Mouse (Mus musculus): ENCODE measurements around the gene Amy2a4. TPM values are rescaled to one million over a fixed set of nuclear protein-coding genes. Genes with fewer than 3 reads are reported as not detected.
"Not testable (repeated sequence)": the region's sequence is repeated elsewhere in the genome, so short reads cannot be mapped to it uniquely, and the experiment has no call there.

Amy2a4 gene
- total RNA-seq (2021), result not detected
- long read RNA-seq, experiment 1, result 0 reads
- long read RNA-seq, experiment 2, result 0 reads

DNA sequence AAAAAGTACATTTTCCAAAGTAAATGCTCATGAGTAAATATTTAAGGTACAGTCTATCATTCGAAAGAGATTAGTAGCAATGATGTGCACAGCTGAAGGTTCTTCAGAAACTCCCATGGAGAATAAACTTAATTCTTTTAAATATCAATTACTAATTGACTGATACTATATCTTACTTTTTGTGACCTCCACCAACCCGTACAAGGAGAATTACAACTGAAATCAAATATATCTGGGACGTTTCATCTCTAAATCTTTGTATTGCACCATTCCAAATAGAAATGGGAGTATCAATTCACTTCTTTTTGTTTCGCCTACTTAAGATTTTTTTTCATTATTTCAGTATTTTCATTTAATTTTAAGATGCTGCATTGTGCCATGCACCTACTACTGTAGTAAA is at the start of gene Amy2a4:
TSS of gene Amy2a4 (minus strand) at position 101 of the 400 bp plus-strand sequence.
- not testable (repeated sequence) for DNase-seq

DNA sequence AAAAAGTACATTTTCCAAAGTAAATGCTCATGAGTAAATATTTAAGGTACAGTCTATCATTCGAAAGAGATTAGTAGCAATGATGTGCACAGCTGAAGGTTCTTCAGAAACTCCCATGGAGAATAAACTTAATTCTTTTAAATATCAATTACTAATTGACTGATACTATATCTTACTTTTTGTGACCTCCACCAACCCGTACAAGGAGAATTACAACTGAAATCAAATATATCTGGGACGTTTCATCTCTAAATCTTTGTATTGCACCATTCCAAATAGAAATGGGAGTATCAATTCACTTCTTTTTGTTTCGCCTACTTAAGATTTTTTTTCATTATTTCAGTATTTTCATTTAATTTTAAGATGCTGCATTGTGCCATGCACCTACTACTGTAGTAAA is 32.7 kb upstream of the Amy2a4 start, which contains the start of gene Amy2a3:
TSS of gene Amy2a3 (minus strand) at position 101 of the 400 bp plus-strand sequence.
- not testable (repeated sequence) for DNase-seq

- not testable (repeated sequence) for DNase-seq
These were observed 21.7 kb upstream of the Amy2a4 start for GRCm38 (mm10) chr3:113312937-113313336.

DNA sequence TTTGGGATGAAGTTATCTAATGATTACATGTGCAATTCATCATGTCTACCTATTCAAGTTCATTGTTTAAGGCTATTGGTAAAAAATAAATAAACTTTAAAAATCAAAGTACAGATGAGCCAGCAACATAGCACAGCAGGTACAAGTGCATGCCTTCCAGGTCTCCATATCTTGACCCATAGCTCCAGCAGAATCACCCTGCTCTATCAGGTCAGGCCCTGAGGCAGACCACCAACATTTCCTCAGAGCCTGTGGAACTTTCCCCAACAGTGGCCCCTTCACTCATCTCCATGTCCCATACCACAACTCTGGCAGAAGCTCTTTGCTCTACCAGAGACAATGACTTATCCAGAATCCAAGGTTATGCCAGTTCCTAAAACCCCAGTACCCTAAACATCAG is 11.0 kb downstream of the Amy2a4 start:
- not testable (repeated sequence) for DNase-seq

DNA sequence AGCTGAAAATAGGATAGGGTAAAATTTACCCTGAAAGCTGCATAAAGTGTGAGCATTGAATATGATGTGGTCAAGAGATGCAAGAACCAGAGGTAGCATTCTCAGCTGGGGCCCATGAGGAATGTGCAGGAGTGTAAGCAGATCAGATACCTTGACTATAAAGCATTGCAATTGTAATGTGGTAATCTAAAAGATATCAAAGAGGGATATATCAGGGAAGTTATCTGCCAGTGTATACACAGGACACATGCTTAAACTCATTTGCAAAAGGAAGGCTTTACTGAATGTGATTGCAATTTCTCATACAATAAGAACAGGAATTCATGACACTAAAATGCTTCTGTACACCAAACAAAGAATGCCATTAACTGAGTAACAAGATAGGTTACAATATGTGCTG is 11.7 kb downstream of the Amy2a4 start:
- not testable (repeated sequence) for DNase-seq

DNA sequence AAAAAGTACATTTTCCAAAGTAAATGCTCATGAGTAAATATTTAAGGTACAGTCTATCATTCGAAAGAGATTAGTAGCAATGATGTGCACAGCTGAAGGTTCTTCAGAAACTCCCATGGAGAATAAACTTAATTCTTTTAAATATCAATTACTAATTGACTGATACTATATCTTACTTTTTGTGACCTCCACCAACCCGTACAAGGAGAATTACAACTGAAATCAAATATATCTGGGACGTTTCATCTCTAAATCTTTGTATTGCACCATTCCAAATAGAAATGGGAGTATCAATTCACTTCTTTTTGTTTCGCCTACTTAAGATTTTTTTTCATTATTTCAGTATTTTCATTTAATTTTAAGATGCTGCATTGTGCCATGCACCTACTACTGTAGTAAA is 32.5 kb downstream of the Amy2a4 start, which contains the start of gene Amy2a5:
TSS of gene Amy2a5 (minus strand) at position 101 of the 400 bp plus-strand sequence.
- not testable (repeated sequence) for DNase-seq

Other genes with a start within 250 kb of the Amy2a4 start
- not detected for gene Amy2a5, start 32.6 kb downstream of the Amy2a4 start, total RNA-seq (2021)
- gene Amy2a3, start 32.6 kb upstream of the Amy2a4 start, total RNA-seq (2021), result not detected
- gene Amy2a2, start 65.2 kb upstream of the Amy2a4 start, total RNA-seq (2021), result not detected
- not detected for gene Amy2a1, start 241.0 kb upstream of the Amy2a4 start, total RNA-seq (2021)

All from heart, adult 18-20 months (tissue).